ENCODE assay signal across 25 mouse cellular contexts in genomic region chr12:40099407-40099806, GRCm38 (mm10). TPM values are rescaled to one million over a fixed set of nuclear protein-coding genes. Genes with fewer than 3 reads are reported as not detected.
DNase-seq lines count a peak whose midpoint lies in the region; ATAC-seq and TF ChIP-seq lines count a peak whose summit lies in the region.
"Had no signal": no experiment of that assay in that cellular context is flagged by ENCODE, and none has a peak within 500 bp of the region (broad histone marks: within the 10 kb centered on the region; RNA-seq: fewer than 3 reads in every experiment).

No protein-coding gene starts in this region.

- no peak overlapping the region for H3K9ac ChIP-seq in MEL (ENCODE audit: control insufficient read depth, low read depth, low read length, poor library complexity, severe bottlenecking)
- no peak overlapping the region for H3K9ac ChIP-seq in liver, postnatal 0 days (replicated peaks)
- no peak overlapping the region for H3K9ac ChIP-seq in hindbrain, embryonic 11.5 days (ENCODE audit: low read depth, low read length)

- DNase-seq in MEL (ENCODE audit: low read depth, low spot score) (peak; percentile 74), MEL-GATA-1-ER (ENCODE audit: extremely low read depth, low read depth) (peak; percentile 43)
- DNase-seq in liver, postnatal 0 days: no peak
- DNase-seq in hindbrain, embryonic 11.5 days (ENCODE audit: low spot score): no peak
- DNase-seq in heart, postnatal 10 days: no peak
- DNase-seq in left cerebral cortex, postnatal 10 days (ENCODE audit: extremely low spot score in 1 of 2, low spot score in 2 of 2): no peak
- DNase-seq: adrenal gland, adult 2 months; adrenal gland, adult 8-10 months; adrenal gland, postnatal 10 days; adrenal gland, postnatal 14 days; adrenal gland, postnatal 25 days; adrenal gland, postnatal 36 days; B cell, adult 2 months; cerebellum, adult 11 months; cerebellum, adult 11-12 months; cerebellum, adult 18-20 months; cerebellum, adult 2 months had no signal

- no peaks in the 10 kb centered on the region; the same call in 1 of the 2 replicates for H3K9me3 ChIP-seq in MEL (replicated peaks; ENCODE audit: insufficient read depth, low read length)
- no peaks in the 10 kb centered on the region for H3K9me3 ChIP-seq in liver, postnatal 0 days (ENCODE audit: low read length)
- no peaks in the 10 kb centered on the region for H3K9me3 ChIP-seq in hindbrain, embryonic 11.5 days (ENCODE audit: control insufficient read depth, low read length)
- H3K9me3 ChIP-seq: G1E had no signal

- H3K27ac ChIP-seq in MEL (ENCODE audit: control insufficient read depth, low read depth, low read length): peak overlapping the region; percentile 90
- H3K27ac ChIP-seq in liver, postnatal 0 days (ENCODE audit: low read depth): no peak overlapping the region
- H3K27ac ChIP-seq in hindbrain, embryonic 11.5 days (ENCODE audit: low read depth, low read length): no peak overlapping the region

- no peak for TF ChIP-seq RAD21 in MEL (IDR thresholded peaks at IDR 0.05; ENCODE audit: low read depth, low read length)

- intact Hi-C loops in heart, postnatal 10 days (cut with DNase I): no loop called here
- intact Hi-C loops in left cerebral cortex, postnatal 10 days (cut with DNase I): no loop called here

- peak; percentile 93 to 95 for TF ChIP-seq EP300 in MEL (IDR thresholded peaks at IDR 0.05; ENCODE audit: low read depth in 1 of 2, low read length in 2 of 2)
- no peak for TF ChIP-seq EP300 in liver, postnatal 0 days (IDR thresholded peaks at IDR 0.05; ENCODE audit: low read depth)

- peaks cover 11 to 37% of the 10 kb centered on the region in 2 experiments for H3K4me1 ChIP-seq in MEL (ENCODE audit: control insufficient read depth in 1 of 2, insufficient read depth in 2 of 2, low read length in 2 of 2)
- H3K4me1 ChIP-seq in liver, postnatal 0 days (ENCODE audit: insufficient read depth): no peaks in the 10 kb centered on the region
- no peaks in the 10 kb centered on the region for H3K4me1 ChIP-seq in hindbrain, embryonic 11.5 days (replicated peaks; ENCODE audit: control insufficient read depth, insufficient read depth, low read length)

- peak; percentile 48 for ATAC-seq in common myeloid progenitor, adult 5-6 weeks (replicated peaks; ENCODE audit: low read depth, poor library complexity, severe bottlenecking)
- ATAC-seq in megakaryocyte progenitor cell, adult 5-6 weeks (replicated peaks; ENCODE audit: poor library complexity): peak; percentile 43
- no peak for ATAC-seq in liver, postnatal 0 days
- ATAC-seq in hindbrain, embryonic 11.5 days (ENCODE audit: low FRiP score): no peak
- ATAC-seq: activated CD4-positive, CD25-positive, alpha-beta regulatory T cell, adult 4 months; CD4-positive, CD25-positive, alpha-beta regulatory T cell, adult 4 months; Patski had no signal

- no peak overlapping the region for H3K4me2 ChIP-seq in liver, postnatal 0 days (ENCODE audit: low read depth, low read length)
- H3K4me2 ChIP-seq in hindbrain, embryonic 11.5 days (replicated peaks; ENCODE audit: low read depth, low read length): no peak overlapping the region

- TF ChIP-seq POLR2A in MEL (IDR thresholded peaks at IDR 0.05; ENCODE audit: control insufficient read depth in 1 of 2, insufficient read depth in 1 of 2, low read depth in 1 of 2, low read length in 2 of 2, poor library complexity in 1 of 2): no peak

- no peaks in the 10 kb centered on the region for H3K27me3 ChIP-seq in MEL (ENCODE audit: control insufficient read depth in 1 of 2, insufficient read depth in 2 of 2, low read length in 2 of 2)
- H3K27me3 ChIP-seq in liver, postnatal 0 days (ENCODE audit: insufficient read depth, low read length): no peaks in the 10 kb centered on the region
- no peaks in the 10 kb centered on the region for H3K27me3 ChIP-seq in hindbrain, embryonic 11.5 days (ENCODE audit: control insufficient read depth, insufficient read depth, low read length)
- H3K27me3 ChIP-seq: CH12.LX, Patski had no signal

- 47% methylated on average over 2 of the region's 2 CpGs for WGBS in liver, postnatal 0 days (ENCODE audit: insufficient replicate concordance)
- 87% methylated on average over 2 of the region's 2 CpGs for WGBS in hindbrain, embryonic 11.5 days

- H3K79me2 ChIP-seq in MEL (ENCODE audit: control insufficient read depth, insufficient read depth, low read length, poor library complexity): no peaks in the 10 kb centered on the region

- peaks cover 0 to 37% of the 10 kb centered on the region in 2 experiments; a peak in 2 of 4 replicates for H3K36me3 ChIP-seq in MEL (ENCODE audit: control insufficient read depth in 1 of 2, insufficient read depth in 2 of 2, low read length in 2 of 2)
- no peaks in the 10 kb centered on the region for H3K36me3 ChIP-seq in liver, postnatal 0 days (replicated peaks; ENCODE audit: insufficient read depth, low read length)
- H3K36me3 ChIP-seq in hindbrain, embryonic 11.5 days (ENCODE audit: control insufficient read depth, insufficient read depth, low read length): no peaks in the 10 kb centered on the region
- H3K36me3 ChIP-seq: G1E had no signal

- TF ChIP-seq CTCF in MEL (IDR thresholded peaks at IDR 0.05 in 2 of 3, conservative IDR thresholded peaks at IDR 0.05 in 1 of 3; ENCODE audit: control insufficient read depth in 1 of 3, insufficient read depth in 1 of 3, low read depth in 2 of 3, low read length in 3 of 3, poor library complexity in 1 of 3, severe bottlenecking in 1 of 3): no peak
- no peak for TF ChIP-seq CTCF in liver, postnatal 0 days (IDR thresholded peaks at IDR 0.05; ENCODE audit: low read depth)

- H3K4me3 ChIP-seq in MEL (ENCODE audit: control insufficient read depth in 1 of 2, insufficient read depth in 1 of 2, low read depth in 2 of 2, low read length in 2 of 2): no peak overlapping the region
- no peak overlapping the region for H3K4me3 ChIP-seq in liver, postnatal 0 days (ENCODE audit: low read depth, low read length)
- H3K4me3 ChIP-seq in hindbrain, embryonic 11.5 days (ENCODE audit: low read depth, low read length): no peak overlapping the region

TF ChIP-seq in MEL, 35 proteins besides CTCF, POLR2A, EP300 and RAD21:
- TF ChIP-seq SIN3A (IDR thresholded peaks at IDR 0.05; ENCODE audit: low read length) (peak; percentile 54; the same call in 1 of the 2 replicates), ELF1 (IDR thresholded peaks at IDR 0.05; ENCODE audit: low read depth, low read length) (no peak), TBP (IDR thresholded peaks at IDR 0.05; ENCODE audit: low read depth, low read length) (peak; percentile 76), ZNF384 (IDR thresholded peaks at IDR 0.05; ENCODE audit: low read depth, low read length) (peak; percentile 73; the same call in 1 of the 2 replicates), ETS1 (IDR thresholded peaks at IDR 0.05; ENCODE audit: low read depth, low read length) (peak; percentile 96), GATA1 (IDR thresholded peaks at IDR 0.05; ENCODE audit: low read depth, low read length) (peak; percentile 95), MXI1 (IDR thresholded peaks at IDR 0.05; ENCODE audit: low read depth, low read length) (no peak; the same call in 1 of the 2 replicates), TAL1 (IDR thresholded peaks at IDR 0.05; ENCODE audit: low read length) (peak; percentile 67), MYB (IDR thresholded peaks at IDR 0.05; ENCODE audit: low read depth, low read length) (peak; percentile 51; the same call in 1 of the 2 replicates), TCF12 (IDR thresholded peaks at IDR 0.05; ENCODE audit: low read depth, low read length) (peak; percentile 96), JUND (IDR thresholded peaks at IDR 0.05; ENCODE audit: low read depth, low read length) (no peak), RCOR1 (IDR thresholded peaks at IDR 0.05; ENCODE audit: low read depth, low read length) (peak; percentile 59; the same call in 1 of the 2 replicates), MAX (IDR thresholded peaks at IDR 0.05; ENCODE audit: low read length) (0 out of 2 replicates have a peak, but pooled peaks have one; percentile 43)

RNA-seq across cellular contexts. Expression of gene Scin, which starts 34.6 kb away (rescaled TPM):
- 0.04 and 0.07 TPM in 2 replicates for total RNA-seq in MEL (2012; rRNA removed)
- polyA plus RNA-seq in MEL (2012; ENCODE audit: insufficient read depth in 1 of 2, insufficient read length in 2 of 2, low read depth in 1 of 2, low replicate concordance in 2 of 2, missing spikeins in 1 of 2): under 1 TPM in 1 of 2 experiments, not detected in 1; 0.03 TPM
- total RNA-seq in common myeloid progenitor, adult 5-6 weeks (2017): 14.5 and 15.6 TPM in 2 replicates
- 1.8 and 2.9 TPM in 2 replicates for total RNA-seq in megakaryocyte progenitor cell, adult 5-6 weeks (2015)
- total RNA-seq in megakaryocyte progenitor cell, adult 5-6 weeks (2017): 3.2 and 4.6 TPM in 2 replicates
- 0.07 TPM in 1 of 2 replicates, not detected in the other for polyA plus RNA-seq in liver, postnatal 0 days (2015; fragmentation: Nextera tagmentation; extraction: Ambion mirVana)
- polyA plus RNA-seq in hindbrain, embryonic 11.5 days (2014; fragmentation: Nextera tagmentation; extraction: Ambion mirVana): 0.54 and 0.57 TPM in 2 replicates
- total RNA-seq in heart, postnatal 10 days (2021): 1 to 10 TPM; 2.1 to 2.6 TPM
- total RNA-seq in left cerebral cortex, postnatal 10 days (2021): not detected
- total RNA-seq: CH12.LX had no signal
- polyA plus RNA-seq: C2C12, G1E had no signal

Comparison
In these comparisons a context has a peak if more than half of its experiments do, and no peak if none do; other contexts are left out.
1. DNase-seq: peak in MEL (single experiment) and MEL-GATA-1-ER (single experiment); none in liver, postnatal 0 days (single experiment), hindbrain, embryonic 11.5 days (single experiment), heart, postnatal 10 days (0 of 2) and left cerebral cortex, postnatal 10 days (0 of 2).
2. ATAC-seq: peak in common myeloid progenitor, adult 5-6 weeks (single experiment) and megakaryocyte progenitor cell, adult 5-6 weeks (single experiment); none in liver, postnatal 0 days (single experiment) and hindbrain, embryonic 11.5 days (single experiment).